Mouse (Mus musculus) thymus, postnatal 0 days (tissue): ENCODE data around the gene Fndc10. TPM values are rescaled to one million over a fixed set of nuclear protein-coding genes. Genes with fewer than 3 reads are reported as not detected.
"Not testable (repeated sequence)": the region's sequence is repeated elsewhere in the genome, so short reads cannot be mapped to it uniquely, and the experiment has no call there.

Source experiments
- DNase-seq: peaks from one replicate; pipeline ENCODE4 v3.0.0-alpha.2; 2015; ENCODE audit warnings: low spot score
- polyA plus RNA-seq: library from polyadenylated mRNA; unstranded; fragments of >200 nt; fragmentation: Nextera tagmentation; extraction: Ambion mirVana; gene quantifications from 2 replicates; pipeline ENCODE4 v1.2.1, GENCODE M21; 2015

Fndc10 gene
- polyA plus RNA-seq, 1 experiment from 2014 or later: 5.2 TPM

DNA sequence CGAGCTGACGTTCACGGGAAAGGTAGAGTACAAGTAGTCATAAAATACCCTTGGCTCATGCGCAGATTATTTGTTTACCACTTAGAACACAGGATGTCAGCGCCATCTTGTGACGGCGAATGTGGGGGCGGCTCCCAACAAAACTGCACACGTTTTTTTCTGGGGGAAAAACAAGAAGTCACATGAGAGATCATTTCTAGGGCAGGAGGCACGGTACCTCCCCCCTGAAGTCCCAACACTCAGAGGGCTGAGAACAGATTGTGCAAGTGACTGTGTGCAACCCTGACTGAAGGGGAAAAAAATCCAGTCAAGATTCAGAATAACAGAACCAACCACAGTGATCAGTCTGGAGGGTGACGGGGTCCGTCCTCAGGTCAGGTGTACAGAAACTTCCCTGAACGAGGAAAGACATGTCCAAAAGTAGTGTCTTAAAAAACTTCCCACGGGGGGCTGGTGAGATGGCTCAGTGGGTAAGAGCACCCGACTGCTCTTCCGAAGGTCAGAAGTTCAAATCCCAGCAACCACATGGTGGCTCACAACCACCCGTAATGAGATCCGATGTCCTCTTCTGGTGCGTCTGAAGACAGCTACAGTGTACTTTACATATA is 10.4 kb upstream of the Fndc10 start:
- not testable (repeated sequence) for DNase-seq

DNA sequence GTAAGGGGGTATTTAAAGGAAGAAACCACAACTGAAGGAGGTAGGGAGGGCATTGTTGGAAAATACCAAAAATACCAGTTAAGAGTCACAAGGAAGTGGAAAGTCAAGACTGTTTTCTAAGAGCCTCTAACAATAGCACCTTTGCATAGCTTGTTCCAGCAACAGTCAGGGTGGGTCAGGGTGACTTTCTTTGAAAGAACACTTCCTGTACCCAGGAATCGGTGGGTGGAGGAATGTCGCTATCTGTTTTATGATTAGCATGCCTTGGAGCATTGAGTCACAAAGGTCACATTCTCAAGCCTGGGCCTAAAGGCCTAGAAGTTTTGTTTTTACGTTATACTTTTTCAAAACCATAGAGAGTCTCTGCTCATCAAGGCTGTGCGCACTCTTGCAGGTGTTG is 6.4 kb upstream of the Fndc10 start:
- not testable (repeated sequence) for DNase-seq

DNA sequence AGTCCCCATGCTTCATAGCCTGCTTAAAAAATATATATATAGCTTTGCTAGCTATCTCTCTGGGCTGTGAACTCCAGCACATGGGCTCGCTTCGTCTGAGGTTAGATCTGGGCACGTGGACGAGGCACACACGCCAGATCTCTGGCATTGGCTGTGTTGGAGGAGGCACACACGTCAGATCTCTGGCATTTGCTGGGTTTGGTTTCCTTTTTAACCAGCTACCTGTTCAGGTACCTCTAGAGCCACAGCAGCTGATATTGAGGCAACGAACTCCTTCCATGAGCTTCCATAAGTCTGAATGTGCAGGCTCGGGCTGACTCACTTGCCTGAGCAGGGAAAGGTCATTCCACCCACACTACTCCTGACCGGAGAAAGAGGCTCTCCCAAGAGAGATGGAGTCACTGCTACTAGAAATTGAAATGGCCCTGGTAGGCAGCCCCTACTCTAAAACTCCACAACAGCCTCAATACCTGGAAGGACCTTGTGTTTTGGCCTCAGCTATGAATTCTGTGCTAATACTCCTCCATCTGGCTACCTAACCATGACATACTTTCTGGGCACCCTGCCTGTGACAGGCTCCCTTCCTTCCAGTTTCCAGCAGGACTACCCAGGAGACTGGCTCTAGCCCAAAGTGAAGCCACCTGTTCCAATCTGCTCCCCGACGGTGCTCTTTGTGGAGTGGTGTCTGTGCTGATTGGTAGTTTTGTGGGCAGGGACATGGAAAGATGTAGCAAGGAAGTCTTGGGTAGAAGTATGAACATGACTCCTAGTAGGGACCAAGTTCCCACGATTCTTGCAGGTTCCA is 3.4 kb upstream of the Fndc10 start:
- DNase-seq: no peak

DNA sequence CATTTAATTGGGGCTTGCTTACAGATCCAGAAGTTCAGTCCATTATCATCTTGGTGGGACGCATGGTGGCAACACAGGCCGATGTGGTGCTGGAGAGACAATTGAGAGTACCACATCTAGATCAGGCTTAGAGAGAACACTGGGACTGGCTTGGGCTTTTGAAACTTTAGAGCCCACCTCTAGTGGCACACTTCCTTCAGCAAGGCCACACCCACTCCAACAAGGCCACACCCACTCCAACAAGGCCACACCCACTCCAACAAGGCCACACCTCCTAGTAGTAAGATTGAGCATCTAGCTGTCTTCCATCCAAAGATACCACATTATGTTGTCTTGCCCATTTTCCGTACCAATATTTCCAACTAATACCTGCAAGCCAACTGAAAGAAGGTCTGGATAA is 1.7 kb upstream of the Fndc10 start:
- DNase-seq: no peak

DNA sequence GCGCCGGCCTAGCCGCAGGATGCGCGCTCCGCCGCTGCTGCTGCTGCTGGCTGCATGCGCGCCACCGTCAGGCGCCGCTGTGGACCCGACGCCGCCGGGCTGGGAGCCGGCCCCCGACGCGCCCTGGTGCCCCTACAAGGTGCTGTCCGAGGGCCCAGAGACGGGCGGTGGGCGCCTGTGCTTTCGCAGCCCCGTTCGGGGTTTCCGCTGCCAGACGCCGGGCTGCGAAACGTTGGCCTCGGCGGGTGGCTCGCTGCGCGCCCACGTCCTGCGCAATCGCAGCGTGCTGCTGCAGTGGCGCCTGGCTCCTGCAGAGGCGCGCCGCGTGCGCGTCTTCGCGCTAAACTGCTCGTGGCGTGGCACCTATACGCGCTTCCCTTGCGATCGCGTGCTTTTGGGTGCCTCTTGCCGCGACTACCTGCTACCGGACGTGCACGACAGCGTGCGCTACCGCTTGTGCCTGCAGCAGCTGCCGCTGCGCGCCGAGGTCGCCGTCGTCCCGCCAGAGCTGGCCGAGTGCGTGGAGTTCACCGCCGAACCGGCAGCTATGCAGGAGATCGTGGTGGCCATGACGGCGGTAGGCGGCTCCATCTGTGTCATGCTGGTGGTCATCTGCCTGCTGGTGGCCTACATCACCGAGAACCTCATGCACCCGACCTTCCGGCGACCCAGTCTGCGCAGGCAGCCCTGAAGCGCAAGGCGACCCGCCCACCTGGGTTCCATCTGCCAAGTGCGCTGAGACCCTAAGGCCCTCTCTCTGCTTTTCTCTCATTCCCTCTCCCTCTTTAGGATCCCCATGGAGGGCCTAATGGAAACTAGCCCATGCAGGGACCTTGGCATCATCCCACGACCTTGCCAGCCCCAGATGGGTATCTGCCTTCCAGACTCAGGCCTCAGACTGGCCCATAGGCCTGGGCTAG is 600 bp downstream of the Fndc10 start:
- DNase-seq: peak; percentile 87

DNA sequence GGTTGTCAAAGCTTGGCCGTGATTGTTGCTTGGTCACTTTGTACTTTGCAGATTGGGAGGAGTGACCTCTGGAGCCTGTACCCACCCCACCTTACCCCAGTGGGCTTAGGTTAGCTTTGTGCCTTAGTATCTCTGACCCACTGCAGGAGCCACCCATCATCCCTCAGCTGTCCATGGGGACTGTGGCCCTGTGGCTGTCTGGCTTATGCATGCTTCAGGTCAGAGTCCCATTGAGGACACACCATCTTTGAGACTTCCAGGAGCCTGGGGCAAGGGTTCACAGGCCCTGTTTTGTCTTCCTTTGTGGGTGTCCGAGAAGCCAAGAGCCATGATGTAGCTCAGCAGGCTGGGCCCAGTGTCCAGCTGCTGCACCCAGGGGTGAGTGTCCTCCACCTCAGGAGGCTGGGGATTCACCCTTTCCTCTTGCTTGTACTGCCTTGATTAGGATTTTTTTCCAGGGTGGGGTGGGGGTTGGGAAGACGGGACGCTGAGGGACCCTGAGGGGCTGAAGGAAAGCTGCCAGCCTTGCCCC is 1.5 kb downstream of the Fndc10 start:
- no peak for DNase-seq

DNA sequence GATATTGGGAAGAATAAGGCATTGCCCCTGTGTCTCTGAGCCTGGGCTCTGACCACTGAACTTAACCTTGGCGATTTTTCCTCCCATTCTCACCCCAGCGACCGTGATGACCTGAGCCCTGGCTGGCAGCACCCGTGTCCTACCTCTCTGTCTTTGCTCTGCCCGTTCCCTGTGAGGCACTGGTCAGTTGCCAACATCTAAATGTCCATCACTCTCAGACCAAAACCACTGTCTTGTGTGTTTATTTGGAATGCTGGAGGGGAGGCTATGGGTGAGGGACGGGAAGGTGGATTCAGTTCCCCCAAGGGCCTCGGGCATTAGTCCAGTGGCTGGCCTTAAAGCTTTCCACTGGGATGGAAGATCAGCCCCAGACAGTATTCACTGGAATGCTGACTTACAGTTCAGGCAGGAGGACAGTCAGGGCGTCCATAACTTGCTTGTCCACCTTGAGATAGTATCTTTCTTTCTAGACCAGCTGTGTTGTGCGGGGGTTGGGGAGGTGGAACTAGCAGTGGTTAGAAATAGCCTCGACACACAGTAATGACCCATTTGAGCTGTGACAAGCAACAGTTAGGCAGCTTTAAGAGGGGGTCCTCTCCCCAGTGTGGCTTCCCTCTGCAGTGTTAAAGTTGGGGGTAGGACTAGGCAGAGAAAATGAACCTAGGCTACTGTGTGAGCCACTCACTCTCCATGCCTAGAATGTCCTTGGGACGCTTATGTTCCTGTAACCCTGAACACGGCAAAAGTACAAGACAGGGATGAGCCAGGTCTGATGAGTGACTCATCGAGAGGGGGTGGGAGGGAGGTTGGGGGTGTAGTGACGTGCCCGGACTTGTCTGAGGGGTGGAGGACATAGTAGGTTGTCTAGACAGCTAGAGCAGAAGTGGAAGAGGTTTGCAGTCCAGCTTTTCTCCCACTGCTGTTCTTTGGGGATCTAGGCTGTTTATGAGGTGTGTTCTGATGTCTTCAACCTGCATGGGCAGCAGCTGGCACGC is 2.4 kb downstream of the Fndc10 start:
- DNase-seq: no peak

DNA sequence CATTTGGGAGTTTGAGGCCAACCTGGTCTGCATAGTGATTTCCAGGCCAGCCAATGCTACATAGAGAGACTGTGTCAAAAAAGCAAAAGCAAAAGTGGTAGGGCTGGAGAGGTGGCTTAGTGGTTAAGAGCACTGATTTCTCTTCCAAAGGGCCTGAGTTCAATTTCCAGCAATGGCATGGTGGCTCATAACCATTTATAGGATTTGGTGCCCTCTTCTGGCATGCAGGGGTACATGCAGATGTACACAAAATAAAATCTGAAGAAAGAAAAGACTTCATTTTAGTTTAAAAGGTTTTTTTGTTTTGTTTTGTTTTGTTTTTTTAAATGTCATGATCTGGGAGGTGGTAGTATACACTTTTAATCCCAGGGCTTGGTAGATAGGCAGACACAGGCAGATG is 6.3 kb downstream of the Fndc10 start:
- peak; percentile 45 for DNase-seq

DNA sequence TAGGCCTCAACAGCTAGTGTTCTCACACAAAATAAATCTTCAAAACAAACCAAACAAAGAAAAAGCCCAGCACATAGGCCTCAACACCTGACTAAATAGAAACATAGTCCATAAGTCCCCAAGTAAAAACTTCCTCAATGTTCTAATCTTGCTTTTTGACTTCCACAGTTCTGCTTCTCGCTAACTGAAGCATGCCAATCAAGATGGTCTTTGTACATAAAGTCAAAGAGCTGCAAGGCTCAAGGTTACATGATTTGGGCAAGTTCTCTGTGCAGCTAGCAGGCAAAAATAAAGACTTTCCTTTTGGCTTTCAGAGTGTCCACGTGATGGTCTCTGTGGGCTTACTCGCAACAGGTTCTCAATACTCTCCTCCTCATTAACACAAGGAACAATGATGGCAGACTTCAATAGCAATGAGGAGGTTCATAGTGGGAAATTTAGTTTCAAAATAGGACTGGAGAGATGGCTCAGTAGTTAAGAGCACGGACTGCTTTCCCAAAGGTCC is 9.3 kb downstream of the Fndc10 start:
- no peak for DNase-seq

DNA sequence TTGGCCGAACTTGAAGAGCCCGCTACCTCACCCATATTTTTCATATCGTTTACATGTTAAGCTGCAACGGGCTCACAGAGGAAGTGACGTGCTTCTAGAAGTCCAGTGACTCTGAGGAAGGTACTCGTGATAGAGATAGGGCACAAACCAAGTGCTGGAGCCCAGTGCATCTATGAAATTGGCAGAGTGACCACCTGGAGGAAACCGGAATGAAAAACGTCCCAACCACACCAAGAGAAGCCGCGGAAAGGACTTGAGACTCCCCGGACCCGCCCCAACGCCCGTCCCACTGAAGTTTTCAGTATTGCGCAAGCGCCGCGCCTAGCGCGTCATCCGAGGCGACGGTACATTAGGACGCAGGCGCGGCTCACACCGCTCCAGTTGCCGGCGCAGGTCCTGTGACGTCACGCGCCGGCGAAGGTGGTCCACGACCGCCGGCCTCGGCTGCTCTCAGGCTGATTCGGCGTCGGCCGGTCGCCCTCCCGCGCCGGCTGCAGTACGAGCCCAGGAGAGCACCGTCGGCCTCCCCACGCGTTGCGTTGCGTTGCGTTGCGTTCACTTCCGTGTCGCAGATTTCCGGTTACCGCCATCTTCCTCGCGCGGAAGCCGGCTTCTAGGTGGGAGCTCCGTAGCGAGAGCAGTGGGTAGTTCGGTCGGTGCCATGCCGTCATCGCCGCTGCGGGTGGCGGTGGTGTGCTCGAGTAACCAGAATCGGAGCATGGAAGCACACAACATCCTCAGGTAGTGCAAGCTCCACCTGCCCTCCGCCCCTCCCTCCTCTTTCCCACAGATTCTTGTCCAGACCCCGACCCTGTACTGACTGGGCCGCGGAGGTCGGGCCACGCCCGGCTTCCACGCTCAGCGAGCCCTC is 10.8 kb downstream of the Fndc10 start, which contains the start of gene Ssu72:
TSS of gene Ssu72 (plus strand) at position 80 of the 871 bp plus-strand sequence.
- peak; percentile 96 for DNase-seq

DNA sequence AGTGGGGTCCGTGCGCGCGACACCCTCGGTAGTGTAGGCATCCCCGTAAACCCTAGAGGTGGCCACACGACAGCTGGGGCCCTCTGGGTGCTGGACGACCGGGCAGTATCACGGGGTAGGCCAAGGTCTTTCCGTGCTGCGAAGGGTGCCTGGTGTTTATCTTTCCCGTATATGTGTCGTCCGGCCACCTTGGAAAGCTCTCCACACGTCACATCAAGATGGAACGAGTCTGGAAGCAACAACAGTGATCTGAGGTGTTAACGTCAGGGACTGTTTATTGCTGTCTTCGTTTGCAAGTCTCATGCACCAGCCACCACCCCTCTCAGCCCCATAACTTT is 11.4 kb downstream of the Fndc10 start:
- DNase-seq: no peak

DNA sequence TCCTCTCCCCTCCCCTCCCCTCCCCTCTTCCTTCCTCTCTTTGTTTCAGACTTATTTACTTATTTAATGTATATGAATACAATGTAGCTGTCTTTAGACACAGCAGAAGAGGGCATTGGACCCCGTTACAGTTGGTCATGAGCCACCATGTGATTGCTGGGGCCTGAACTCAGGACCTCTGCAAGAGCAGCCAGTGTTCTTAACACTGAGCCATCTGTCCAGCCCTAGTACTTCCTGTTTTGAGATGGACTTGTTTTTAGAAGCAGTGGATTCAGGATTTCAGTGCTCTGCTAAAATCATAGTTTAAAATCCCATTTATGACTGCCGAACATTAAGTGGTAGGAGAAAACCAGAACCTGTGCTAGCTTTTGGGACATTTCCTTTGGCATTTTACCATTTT is 14.4 kb downstream of the Fndc10 start:
- no peak for DNase-seq

DNA sequence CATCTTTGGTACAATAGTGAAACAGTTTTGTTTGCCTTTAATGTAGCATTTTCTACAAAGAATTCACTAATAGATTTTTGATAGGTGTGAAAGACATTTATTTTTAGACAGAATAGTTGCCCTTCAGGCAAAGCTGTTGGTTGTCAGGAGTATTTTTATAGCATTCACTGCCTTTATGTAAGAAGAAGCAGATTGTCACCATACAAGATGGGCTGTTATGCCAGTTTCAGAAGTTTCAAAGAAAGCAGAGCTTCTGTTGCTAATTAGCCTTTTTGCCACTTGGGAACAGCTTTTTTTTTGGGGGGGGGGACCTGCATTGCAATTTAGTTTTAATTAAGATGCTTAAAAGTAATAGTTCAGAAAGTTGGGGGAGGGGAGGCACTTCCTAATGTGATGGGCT is 14.8 kb downstream of the Fndc10 start:
- DNase-seq: no peak

DNA sequence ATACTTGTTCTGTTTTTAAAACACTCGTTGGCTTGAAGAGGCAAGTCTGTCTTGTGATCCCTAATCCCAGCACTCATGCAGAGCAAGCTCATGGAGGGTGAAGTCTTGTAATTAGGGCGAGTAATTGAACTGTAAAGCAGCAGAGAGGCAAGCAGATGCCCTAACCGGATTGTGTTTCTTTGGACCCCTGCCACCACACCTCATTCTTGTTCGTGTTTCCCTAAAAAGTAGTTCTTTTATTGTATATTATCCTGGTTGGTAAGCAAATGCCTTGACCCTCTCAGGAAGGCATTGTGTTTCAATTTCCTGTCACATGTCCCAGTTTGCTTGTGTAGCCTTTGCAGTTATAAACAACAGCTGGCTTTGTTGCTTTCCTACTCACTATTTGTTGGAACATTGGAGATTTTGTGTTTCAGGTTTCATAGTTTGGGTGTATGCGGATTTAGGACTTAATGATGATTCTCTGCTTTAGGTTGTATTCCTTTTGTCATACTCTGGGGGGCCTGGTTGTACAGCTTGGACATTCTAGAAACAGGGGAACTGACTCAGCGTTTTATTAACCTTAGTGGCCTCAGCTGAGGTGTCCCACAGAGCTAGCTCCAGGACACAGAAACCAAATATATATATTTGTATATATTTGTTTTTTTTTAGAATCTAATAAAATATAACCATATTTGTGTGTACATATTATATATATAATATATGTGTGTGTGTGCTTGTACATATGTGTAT is 16.5 kb downstream of the Fndc10 start:
- no peak for DNase-seq

DNA sequence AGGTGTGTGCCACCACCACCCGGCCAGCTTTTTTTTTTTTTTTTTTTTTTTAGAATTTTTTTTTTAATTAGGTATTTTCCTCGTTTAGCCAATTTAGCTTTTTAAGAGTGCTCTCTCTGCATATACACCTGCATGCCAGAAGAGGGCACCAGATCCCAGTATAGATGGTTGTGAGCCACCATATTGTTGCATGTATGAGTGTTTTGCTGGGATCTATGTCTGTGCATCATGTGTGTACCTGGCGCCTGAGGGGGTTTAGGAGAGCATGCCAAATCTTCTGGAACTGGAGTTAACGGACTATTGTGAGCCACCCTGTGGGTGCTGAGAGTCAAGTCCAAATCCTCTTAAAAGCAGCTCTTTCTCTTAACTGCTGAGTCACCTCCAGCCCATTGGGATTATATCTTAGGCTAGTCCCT is 27.5 kb downstream of the Fndc10 start:
- DNase-seq: peak; percentile 32

DNA sequence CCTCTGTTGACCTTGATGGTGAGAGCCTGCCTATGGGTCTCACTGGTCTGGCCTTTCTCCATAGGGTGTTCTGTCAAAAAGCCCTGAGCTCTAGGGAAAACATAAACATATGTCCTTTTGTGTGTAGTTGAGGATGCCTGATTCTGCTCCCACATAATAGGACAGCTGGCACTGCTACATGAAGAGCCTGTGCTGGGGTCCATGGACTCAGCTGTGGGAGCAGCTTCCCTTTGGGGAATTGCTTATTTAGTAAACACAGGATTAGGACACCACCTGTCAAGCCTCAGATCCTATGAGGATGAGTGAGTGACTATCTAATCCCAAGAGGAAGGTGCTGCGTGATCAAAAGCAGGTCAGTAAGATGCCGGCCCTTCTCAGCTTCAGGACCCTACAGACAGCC is 33.9 kb downstream of the Fndc10 start:
- DNase-seq: no peak

DNA sequence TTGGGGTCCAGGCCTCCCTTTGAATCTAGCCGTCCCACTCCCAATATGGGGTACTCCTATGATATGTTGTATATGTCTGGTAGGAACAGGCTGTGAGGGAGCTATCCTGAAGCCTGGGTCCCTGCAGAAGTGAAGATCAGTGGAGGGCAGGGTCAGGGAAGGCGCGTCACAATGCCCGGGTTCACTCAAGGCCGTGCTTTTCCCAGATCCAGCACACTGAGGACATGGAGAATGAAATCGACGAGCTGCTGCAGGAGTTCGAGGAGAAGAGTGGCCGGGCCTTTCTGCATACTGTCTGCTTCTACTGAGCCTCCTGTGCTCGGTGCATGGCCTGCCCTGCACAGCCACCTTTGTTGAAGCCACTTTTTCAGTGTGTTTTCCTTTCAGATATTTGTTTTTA is 39.1 kb downstream of the Fndc10 start:
- DNase-seq: no peak

DNA sequence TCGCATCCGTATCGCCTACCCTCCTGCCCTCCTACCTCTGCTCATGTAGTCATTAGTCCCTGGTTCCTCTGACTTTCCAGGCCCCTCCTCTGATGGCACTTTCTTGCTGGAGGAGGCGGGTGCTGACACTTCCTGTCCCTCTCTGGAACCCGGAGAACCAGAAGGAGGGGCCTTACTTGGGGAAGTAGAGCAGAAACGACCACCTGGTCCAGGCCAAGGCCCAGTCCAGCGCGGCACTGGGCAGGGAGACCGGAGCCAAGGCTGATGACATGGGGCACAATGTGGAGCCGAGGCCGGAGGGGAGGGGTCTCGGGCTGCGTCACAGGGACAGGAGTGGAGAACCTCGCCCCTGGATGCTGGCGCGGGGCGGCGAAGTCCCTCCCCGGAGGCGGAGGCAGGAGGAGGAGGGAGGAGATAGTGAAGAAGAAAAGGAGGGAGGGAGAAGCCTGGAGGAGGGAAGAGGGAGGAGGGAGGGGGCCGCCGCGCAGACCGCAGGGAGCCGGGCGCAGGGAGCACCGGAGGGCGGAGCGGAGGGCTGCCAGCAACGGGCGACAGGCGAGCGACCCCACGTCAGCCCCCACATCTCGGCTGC is 40.3 kb downstream of the Fndc10 start, which contains the start of gene Tmem240:
TSS of gene Tmem240 (plus strand) at position 451 of the 592 bp plus-strand sequence.
- peak; percentile 82 for DNase-seq
